Mouse (Mus musculus) left cerebral cortex, postnatal 4 days (tissue): ENCODE data around the gene Car8. TPM values are rescaled to one million over a fixed set of nuclear protein-coding genes. Genes with fewer than 3 reads are reported as not detected.

Experiments
- DNase-seq: peaks from one replicate; pipeline ENCODE4 v3.0.0-alpha.2; 2022
- intact Hi-C: fragments of 180-260 bp; cut with DNase I; formaldehyde crosslinking; loops from one replicate; pipeline ENCODE4 v1.15.1; 2025
- total RNA-seq, 2 experiments: library from RNA; stranded (reverse); gene quantifications; 2 replicates each; pipeline ENCODE4 v1.2.3; 2021

The Car8 gene
- total RNA-seq, result 10 to 100 TPM; 11.9 to 12.5 TPM

DNA sequence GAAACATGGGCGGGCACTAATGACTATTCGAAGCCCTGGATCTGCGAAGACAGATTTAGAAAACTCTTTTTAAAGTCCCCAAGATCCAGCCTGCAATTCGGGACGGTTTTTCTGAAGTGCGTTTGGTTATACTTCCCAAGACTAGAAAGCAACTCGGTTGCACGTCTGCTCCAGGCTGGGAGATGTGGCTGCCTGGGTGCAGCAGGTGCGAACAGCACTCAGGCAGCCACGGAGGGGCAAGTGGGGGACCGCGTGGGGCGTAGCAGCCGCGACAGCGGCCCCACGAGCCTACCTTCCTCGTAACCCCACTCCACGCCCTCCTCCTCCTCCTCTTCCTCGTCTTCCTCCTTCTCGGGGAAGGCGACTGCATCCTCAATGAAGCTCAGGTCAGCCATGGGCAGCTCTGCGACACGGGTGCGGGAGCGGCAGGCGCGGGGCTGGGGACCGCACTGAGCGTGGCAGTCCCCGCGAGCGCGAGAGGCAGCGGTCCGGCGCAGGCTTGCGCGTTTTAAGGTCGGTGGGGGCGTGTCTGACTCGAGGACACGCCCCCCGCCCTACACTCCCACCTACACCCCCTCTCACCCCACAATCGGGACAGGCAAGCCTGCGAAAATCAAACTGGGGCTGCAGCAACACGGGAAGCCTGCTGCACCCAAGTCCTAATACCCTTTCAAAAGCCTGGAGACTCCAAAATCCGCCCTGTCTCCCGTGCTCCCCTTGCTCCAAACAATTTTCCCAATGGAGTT lies at the start of gene Car8:
Gene Car8 (minus strand): TSS at position 482 of the 746 bp plus-strand sequence.
- DNase-seq, result peak; percentile 46
- intact Hi-C loops, result no loop called here

DNA sequence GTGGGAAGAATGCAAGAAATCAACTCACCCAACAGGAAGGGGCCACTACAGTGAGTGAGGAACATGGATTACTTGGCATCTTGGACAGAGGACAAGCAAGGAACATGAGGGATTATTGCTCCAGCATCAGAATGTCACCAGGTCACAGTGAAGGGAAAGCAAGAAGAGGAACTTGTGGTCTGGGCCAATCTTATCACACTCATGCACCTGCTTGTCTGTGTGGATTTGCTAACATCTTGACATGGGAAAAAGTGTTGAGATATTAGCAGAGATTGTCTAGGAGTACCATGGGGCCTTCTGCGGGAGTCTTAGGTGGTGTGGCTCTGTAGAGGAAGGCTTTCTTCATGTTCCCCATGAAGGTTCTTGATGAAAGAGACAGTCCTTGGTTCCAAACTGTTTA lies 46.1 kb upstream of the Car8 start:
- intact Hi-C loops, result no loop called here
- DNase-seq, result no peak

DNA sequence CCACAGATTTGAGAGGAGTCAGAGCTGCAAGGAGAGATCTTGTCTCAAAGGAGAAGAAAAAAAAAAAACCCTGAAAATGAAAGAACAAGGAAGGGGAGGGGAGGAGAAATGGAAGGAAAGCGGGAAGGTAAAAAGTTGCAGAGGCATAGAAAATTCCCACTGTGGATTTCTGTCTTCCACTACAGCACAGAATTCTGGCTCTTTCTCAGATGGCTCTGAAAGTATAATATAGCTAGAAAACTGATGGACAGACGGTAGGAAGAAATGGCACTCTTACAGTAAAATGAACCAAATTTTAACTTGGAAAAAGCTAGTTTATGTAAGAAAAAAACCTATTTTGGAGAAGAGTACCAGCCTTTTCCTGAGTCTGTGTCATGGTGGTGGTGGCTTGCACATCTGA lies 39.3 kb upstream of the Car8 start:
- no peak for DNase-seq
- intact Hi-C loops, result no loop called here

- DNase-seq, result no peak
- intact Hi-C loops, result no loop called here
These were observed 11.0 kb upstream of the Car8 start for GRCm38 (mm10) chr4:8249805-8250204.

DNA sequence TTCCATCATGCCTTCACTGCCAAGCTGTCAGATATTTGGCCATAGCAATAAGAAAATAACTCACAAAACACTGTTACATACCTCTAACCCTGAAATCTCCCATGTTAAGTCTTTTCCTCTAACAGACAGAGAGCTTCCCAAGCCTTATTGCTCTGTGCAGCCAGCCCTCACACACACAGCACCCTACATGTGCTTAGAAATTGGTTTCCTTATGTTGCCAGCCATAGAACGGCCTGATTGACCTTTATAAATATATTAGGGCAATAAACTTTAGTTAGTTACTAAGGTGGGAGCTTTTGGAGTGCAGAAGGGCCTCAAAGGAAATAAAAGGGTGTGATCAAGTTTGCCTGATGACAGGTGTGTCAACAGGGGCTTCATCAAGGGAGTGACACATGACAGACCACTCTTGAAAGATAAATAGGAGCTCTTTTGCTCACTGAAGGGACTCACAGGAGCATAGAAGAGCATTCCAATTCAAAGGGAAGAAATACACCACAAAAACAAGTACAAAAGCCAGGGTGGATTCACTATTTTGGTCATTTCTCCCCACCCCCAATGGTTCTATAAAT lies 6.7 kb upstream of the Car8 start:
- intact Hi-C loops, result no loop called here

GRCm38 (mm10) chr4:8245062-8245461 lies 6.2 kb upstream of the Car8 start:
- intact Hi-C loops, result no loop called here
- no peak for DNase-seq

More for the DNA sequence above, 6.7 kb upstream of the Car8 start:
- no peak for DNase-seq

GRCm38 (mm10) chr4:8239699-8240098 lies 858 bp upstream of the Car8 start:
- no peak for DNase-seq
- intact Hi-C loops, result no loop called here

GRCm38 (mm10) chr4:8239306-8239670 lies 447 bp upstream of the Car8 start:
- intact Hi-C loops, result no loop called here
- DNase-seq, result no peak

DNA sequence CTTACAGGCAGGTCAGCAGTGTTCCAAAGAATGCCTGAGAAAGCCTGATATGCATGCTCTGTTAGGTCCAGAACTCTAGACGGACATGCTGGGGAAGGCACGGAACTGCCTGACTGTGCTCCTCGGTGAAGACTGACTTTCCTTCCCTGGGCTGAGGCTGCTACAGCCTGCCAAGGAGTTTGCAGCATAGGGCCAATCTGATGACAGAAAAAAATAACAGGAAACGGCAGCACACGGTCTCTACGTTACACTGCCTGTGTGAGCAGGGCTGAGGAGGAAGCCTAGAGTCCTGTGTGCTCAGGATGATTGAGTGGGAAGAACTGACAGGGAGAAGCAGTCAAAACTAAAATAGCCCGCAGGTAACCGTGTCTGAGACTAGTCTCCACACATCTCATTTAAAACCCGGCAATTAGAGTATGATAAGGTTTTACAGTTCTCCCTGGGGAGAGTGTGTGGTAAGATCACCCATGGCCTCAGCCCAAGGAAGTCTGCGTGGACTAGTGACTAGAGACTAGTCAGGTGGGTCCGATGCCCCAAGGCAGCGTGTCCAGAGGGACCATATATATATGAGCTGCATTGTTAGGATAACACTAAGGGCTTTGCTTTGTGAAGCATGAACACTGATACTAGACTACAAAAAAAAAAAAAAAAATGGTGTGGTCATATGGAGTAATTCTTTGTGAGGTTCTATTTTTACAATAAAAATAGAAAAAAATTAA lies 6.3 kb downstream of the Car8 start:
- intact Hi-C loops, result no loop called here
- no peak for DNase-seq

GRCm38 (mm10) chr4:8231291-8231871 lies 7.5 kb downstream of the Car8 start:
- DNase-seq, result no peak
- intact Hi-C loops, result no loop called here

- DNase-seq, result no peak
- intact Hi-C loops, result no loop called here
These were observed 9.1 kb downstream of the Car8 start for GRCm38 (mm10) chr4:8229661-8230298.

GRCm38 (mm10) chr4:8218941-8219340 lies 19.9 kb downstream of the Car8 start:
- intact Hi-C loops, result no loop called here
- DNase-seq, result no peak

DNA sequence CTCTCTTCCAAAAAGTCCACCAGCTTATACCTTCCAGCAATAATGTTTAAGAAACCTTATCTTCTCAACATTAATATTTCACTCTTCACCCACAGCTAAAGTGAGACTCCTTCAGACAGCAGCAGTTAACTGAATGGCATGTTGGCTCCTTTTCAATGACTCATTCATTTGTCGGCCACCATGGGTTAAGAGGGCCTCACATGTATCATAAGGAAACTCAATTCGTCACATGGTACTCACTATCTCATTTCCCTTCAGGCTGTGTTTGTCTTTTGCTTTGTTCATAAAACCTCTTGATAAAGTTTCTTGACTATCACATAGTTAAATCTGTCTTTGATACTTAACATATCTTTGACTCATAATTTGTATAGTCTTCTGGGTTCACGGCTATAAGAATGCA lies 20.8 kb downstream of the Car8 start:
- intact Hi-C loops, result no loop called here

GRCm38 (mm10) chr4:8217272-8217671 lies 21.6 kb downstream of the Car8 start:
- intact Hi-C loops, result no loop called here
- no peak for DNase-seq

More for the DNA sequence above, 20.8 kb downstream of the Car8 start:
- no peak for DNase-seq

- DNase-seq, result no peak
These were observed 22.3 kb downstream of the Car8 start for GRCm38 (mm10) chr4:8216551-8216950.

GRCm38 (mm10) chr4:8213661-8214060 lies 25.2 kb downstream of the Car8 start:
- intact Hi-C loops, result no loop called here
- DNase-seq, result no peak

More at GRCm38 (mm10) chr4:8216551-8216950, 22.3 kb downstream of the Car8 start:
- intact Hi-C loops, result no loop called here

DNA sequence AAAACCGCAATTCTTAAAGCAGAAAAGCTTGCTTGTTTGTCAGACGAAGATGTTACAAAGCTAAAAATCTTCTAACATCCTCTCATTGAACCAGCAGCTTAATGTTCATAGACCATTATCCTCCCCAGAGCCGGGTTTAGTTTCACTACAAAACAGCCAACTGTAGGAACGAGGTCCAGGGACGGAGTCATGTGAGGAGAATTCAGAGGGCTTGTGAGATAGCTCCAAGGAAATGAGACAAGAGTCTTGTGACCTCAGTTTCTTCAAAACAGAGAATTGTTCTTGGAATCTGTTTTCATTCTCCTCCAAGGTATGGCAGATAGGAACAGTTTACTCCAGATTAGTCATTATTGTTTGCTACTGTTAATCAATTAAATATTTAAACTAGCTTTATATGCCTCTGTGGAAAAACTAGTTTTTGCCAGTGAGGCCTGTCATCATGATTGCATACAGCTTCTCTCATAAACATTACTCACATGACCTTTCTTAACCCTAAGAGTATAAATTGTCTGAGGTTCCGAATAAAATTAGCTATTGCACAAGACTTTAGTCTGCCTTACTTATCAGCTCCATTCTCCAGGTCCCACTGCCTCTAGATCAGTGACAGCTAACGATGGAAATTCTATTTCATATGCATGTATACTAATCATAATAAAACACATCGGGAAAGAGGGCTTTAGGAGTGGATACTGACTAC lies 25.8 kb downstream of the Car8 start:
- no peak for DNase-seq
- intact Hi-C loops, result no loop called here

- intact Hi-C loops, result no loop called here
- no peak for DNase-seq
These were observed 28.4 kb downstream of the Car8 start for GRCm38 (mm10) chr4:8210452-8210851.

DNA sequence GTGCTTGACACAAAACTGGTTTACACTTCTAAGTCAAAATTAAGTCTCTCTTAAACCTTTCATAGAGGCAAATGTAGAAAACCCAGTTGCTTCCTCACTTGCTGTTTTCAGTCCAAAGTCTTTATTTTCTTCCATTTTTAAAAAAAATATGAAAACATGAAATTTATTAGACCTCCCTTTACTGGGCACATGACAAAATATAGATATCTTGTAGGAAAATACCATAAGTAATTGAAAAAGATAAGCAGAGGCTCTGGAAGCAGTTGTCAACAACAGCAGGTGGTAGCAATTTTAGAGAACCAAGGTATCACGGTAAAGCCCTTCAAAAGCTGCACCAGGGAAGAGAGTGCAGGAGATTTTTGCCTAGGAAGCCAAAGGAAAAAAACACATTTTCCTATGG lies 30.9 kb downstream of the Car8 start:
- intact Hi-C loops, result no loop called here
- DNase-seq, result no peak

GRCm38 (mm10) chr4:8206918-8207573 lies 31.8 kb downstream of the Car8 start:
- intact Hi-C loops, result no loop called here
- DNase-seq, result no peak
